Mouse (Mus musculus) CD4-positive naive resting alpha-beta T cell, adult 57 days (primary cell): ENCODE results near the gene Otulinl. TPM values are rescaled to one million over a fixed set of nuclear protein-coding genes. Genes with fewer than 3 reads are reported as not detected.

Experiments
- total RNA-seq: library from RNA; stranded (reverse); gene quantifications from one replicate; pipeline ENCODE4 v1.2.4, GENCODE M21; 2023

The Otulinl gene
- 165 TPM for total RNA-seq

GRCm38 (mm10) chr15:27681419-27682187 is at the start of gene Otulinl:
Gene Otulinl (minus strand): TSS chr15:27681579.

GRCm38 (mm10) chr15:27630601-27631383 is 50.6 kb downstream of the Otulinl start, which contains the start of gene Otulin:
Gene Otulin (minus strand): TSS chr15:27630693.

Other genes starting within 250 kb of the Otulinl start
- gene Ank, start 214.9 kb downstream of the Otulinl start, total RNA-seq: 33.5 TPM
- gene Otulin, start 50.9 kb downstream of the Otulinl start, total RNA-seq: 75.9 TPM